Mouse (Mus musculus) erythroblast, adult 5-6 weeks (primary cell): ENCODE data around the gene Chrm1. TPM values are rescaled to one million over a fixed set of nuclear protein-coding genes. Genes with fewer than 3 reads are reported as not detected.

Experiments used
- total RNA-seq, 2 experiments: library from RNA; stranded (forward) in 1 of 2; stranded (reverse) in 1 of 2; fragments of 150-400 nt in 1 of 2; fragments of 200-764, 138-1000 nt in 1 of 2; gene quantifications; 2 replicates each; pipeline versions ENCODE4 v1.2.3 to v1.2.4; 2015 to 2017; ENCODE audit warnings: low replicate concordance in 2 of 2

The Chrm1 gene
- total RNA-seq, 2 experiments from 2014 or later = under 0.01 TPM; not detected in 1

Other genes starting within 250 kb of the Chrm1 start
- not detected in 2 replicates for gene Slc22a8, start 72.5 kb upstream of the Chrm1 start, total RNA-seq (2015; ENCODE audit: low replicate concordance)
- not detected in 2 replicates for gene Slc22a8, start 72.5 kb upstream of the Chrm1 start, total RNA-seq (2017; ENCODE audit: low replicate concordance)
- gene Slc22a6, start 45.8 kb upstream of the Chrm1 start, total RNA-seq (2015; ENCODE audit: low replicate concordance) = not detected in 2 replicates
- not detected in 2 replicates for gene Slc22a6, start 45.8 kb upstream of the Chrm1 start, total RNA-seq (2017; ENCODE audit: low replicate concordance)
- 150 and 218 TPM in 2 replicates for gene Slc3a2, start 59.6 kb downstream of the Chrm1 start, total RNA-seq (2015; ENCODE audit: low replicate concordance)
- gene Slc3a2, start 59.6 kb downstream of the Chrm1 start, total RNA-seq (2017; ENCODE audit: low replicate concordance) = 337 and 409 TPM in 2 replicates
- gene Wdr74, start 72.0 kb downstream of the Chrm1 start, total RNA-seq (2015; ENCODE audit: low replicate concordance) = 7.9 and 61.9 TPM in 2 replicates
- gene Wdr74, start 72.0 kb downstream of the Chrm1 start, total RNA-seq (2017; ENCODE audit: low replicate concordance) = 15.3 and 18.3 TPM in 2 replicates
- gene 1700092M07Rik, start 76.9 kb downstream of the Chrm1 start, total RNA-seq (2015; ENCODE audit: low replicate concordance) = not detected in 2 replicates
- not detected in 2 replicates for gene 1700092M07Rik, start 76.9 kb downstream of the Chrm1 start, total RNA-seq (2017; ENCODE audit: low replicate concordance)
- gene Stx5a, start 77.6 kb downstream of the Chrm1 start, total RNA-seq (2015; ENCODE audit: low replicate concordance) = 105 and 119 TPM in 2 replicates
- 161 and 226 TPM in 2 replicates for gene Stx5a, start 77.6 kb downstream of the Chrm1 start, total RNA-seq (2017; ENCODE audit: low replicate concordance)
- gene Nxf1, start 93.3 kb downstream of the Chrm1 start, total RNA-seq (2015; ENCODE audit: low replicate concordance) = 135 and 146 TPM in 2 replicates
- gene Nxf1, start 93.3 kb downstream of the Chrm1 start, total RNA-seq (2017; ENCODE audit: low replicate concordance) = 35.0 and 81.7 TPM in 2 replicates
- 9.4 and 11.0 TPM in 2 replicates for gene Tmem223, start 107.2 kb downstream of the Chrm1 start, total RNA-seq (2015; ENCODE audit: low replicate concordance)
- 3.1 and 6.8 TPM in 2 replicates for gene Tmem223, start 107.2 kb downstream of the Chrm1 start, total RNA-seq (2017; ENCODE audit: low replicate concordance)
- 55.1 and 59.6 TPM in 2 replicates for gene Tmem179b, start 110.7 kb downstream of the Chrm1 start, total RNA-seq (2015; ENCODE audit: low replicate concordance)
- 24.3 and 37.4 TPM in 2 replicates for gene Tmem179b, start 110.7 kb downstream of the Chrm1 start, total RNA-seq (2017; ENCODE audit: low replicate concordance)
- 1.2 and 5.9 TPM in 2 replicates for gene Taf6l, start 122.6 kb downstream of the Chrm1 start, total RNA-seq (2015; ENCODE audit: low replicate concordance)
- gene Taf6l, start 122.6 kb downstream of the Chrm1 start, total RNA-seq (2017; ENCODE audit: low replicate concordance) = 1.0 and 9.5 TPM in 2 replicates
- gene Polr2g, start 134.8 kb downstream of the Chrm1 start, total RNA-seq (2015; ENCODE audit: low replicate concordance) = 21.5 and 23.0 TPM in 2 replicates
- 9.9 and 20.1 TPM in 2 replicates for gene Polr2g, start 134.8 kb downstream of the Chrm1 start, total RNA-seq (2017; ENCODE audit: low replicate concordance)
- 0.42 TPM in 1 of 2 replicates, not detected in the other for gene Zbtb3, start 138.8 kb downstream of the Chrm1 start, total RNA-seq (2015; ENCODE audit: low replicate concordance)
- gene Zbtb3, start 138.8 kb downstream of the Chrm1 start, total RNA-seq (2017; ENCODE audit: low replicate concordance) = 0.60 TPM in 1 of 2 replicates, not detected in the other
- 10.0 and 13.6 TPM in 2 replicates for gene Ttc9c, start 155.5 kb downstream of the Chrm1 start, total RNA-seq (2015; ENCODE audit: low replicate concordance)
- gene Ttc9c, start 155.5 kb downstream of the Chrm1 start, total RNA-seq (2017; ENCODE audit: low replicate concordance) = 13.8 and 20.1 TPM in 2 replicates
- 14.4 and 27.4 TPM in 2 replicates for gene Hnrnpul2, start 156.2 kb downstream of the Chrm1 start, total RNA-seq (2015; ENCODE audit: low replicate concordance)
- gene Hnrnpul2, start 156.2 kb downstream of the Chrm1 start, total RNA-seq (2017; ENCODE audit: low replicate concordance) = 42.6 and 58.0 TPM in 2 replicates
- 4.2 TPM in 1 of 2 replicates, not detected in the other for gene AC129217.1, start 166.0 kb downstream of the Chrm1 start, total RNA-seq (2015; ENCODE audit: low replicate concordance)
- gene AC129217.1, start 166.0 kb downstream of the Chrm1 start, total RNA-seq (2017; ENCODE audit: low replicate concordance) = 14.8 TPM in 1 of 2 replicates, not detected in the other
- gene Bscl2, start 173.7 kb downstream of the Chrm1 start, total RNA-seq (2015; ENCODE audit: low replicate concordance) = 28.8 and 40.3 TPM in 2 replicates
- 12.7 and 16.4 TPM in 2 replicates for gene Bscl2, start 173.7 kb downstream of the Chrm1 start, total RNA-seq (2017; ENCODE audit: low replicate concordance)
- not detected in 2 replicates for gene Gng3, start 175.4 kb downstream of the Chrm1 start, total RNA-seq (2015; ENCODE audit: low replicate concordance)
- gene Gng3, start 175.4 kb downstream of the Chrm1 start, total RNA-seq (2017; ENCODE audit: low replicate concordance) = 0.56 TPM in 1 of 2 replicates, not detected in the other
- gene Lrrn4cl, start 187.0 kb downstream of the Chrm1 start, total RNA-seq (2015; ENCODE audit: low replicate concordance) = not detected in 2 replicates
- not detected in 2 replicates for gene Lrrn4cl, start 187.0 kb downstream of the Chrm1 start, total RNA-seq (2017; ENCODE audit: low replicate concordance)
- 18.6 and 20.6 TPM in 2 replicates for gene Ubxn1, start 207.7 kb downstream of the Chrm1 start, total RNA-seq (2015; ENCODE audit: low replicate concordance)
- gene Ubxn1, start 207.7 kb downstream of the Chrm1 start, total RNA-seq (2017; ENCODE audit: low replicate concordance) = 43.0 and 65.7 TPM in 2 replicates
- 1.5 and 8.4 TPM in 2 replicates for gene Uqcc3, start 217.1 kb downstream of the Chrm1 start, total RNA-seq (2015; ENCODE audit: low replicate concordance)
- 11.8 and 12.3 TPM in 2 replicates for gene Uqcc3, start 217.1 kb downstream of the Chrm1 start, total RNA-seq (2017; ENCODE audit: low replicate concordance)
- gene Lbhd1, start 219.9 kb downstream of the Chrm1 start, total RNA-seq (2015; ENCODE audit: low replicate concordance) = 24.2 and 24.4 TPM in 2 replicates
- 6.0 and 23.1 TPM in 2 replicates for gene Lbhd1, start 219.9 kb downstream of the Chrm1 start, total RNA-seq (2017; ENCODE audit: low replicate concordance)
- not detected in 2 replicates for gene Gm49403, start 220.1 kb downstream of the Chrm1 start, total RNA-seq (2015; ENCODE audit: low replicate concordance)
- not detected in 2 replicates for gene Gm49403, start 220.1 kb downstream of the Chrm1 start, total RNA-seq (2017; ENCODE audit: low replicate concordance)
- gene 1810009A15Rik, start 225.1 kb downstream of the Chrm1 start, total RNA-seq (2015; ENCODE audit: low replicate concordance) = 14.6 and 21.3 TPM in 2 replicates
- gene 1810009A15Rik, start 225.1 kb downstream of the Chrm1 start, total RNA-seq (2017; ENCODE audit: low replicate concordance) = 13.5 and 23.3 TPM in 2 replicates
- gene Gm49416, start 225.1 kb downstream of the Chrm1 start, total RNA-seq (2015; ENCODE audit: low replicate concordance) = not detected in 2 replicates
- not detected in 2 replicates for gene Gm49416, start 225.1 kb downstream of the Chrm1 start, total RNA-seq (2017; ENCODE audit: low replicate concordance)
- gene Ints5, start 229.2 kb downstream of the Chrm1 start, total RNA-seq (2015; ENCODE audit: low replicate concordance) = 2.3 and 7.1 TPM in 2 replicates
- gene Ints5, start 229.2 kb downstream of the Chrm1 start, total RNA-seq (2017; ENCODE audit: low replicate concordance) = 4.7 and 5.4 TPM in 2 replicates
- 12.7 and 20.9 TPM in 2 replicates for gene Ganab, start 234.3 kb downstream of the Chrm1 start, total RNA-seq (2015; ENCODE audit: low replicate concordance)
- 19.5 and 20.4 TPM in 2 replicates for gene Ganab, start 234.3 kb downstream of the Chrm1 start, total RNA-seq (2017; ENCODE audit: low replicate concordance)